Mouse (Mus musculus) embryonic stem cell, embryonic (primary cell): Measurements from ENCODE around the gene Tecpr2.

Experiments
- CTCF ChIA-PET, 4 experiments: fragments of 300-600 bp in 2 of 4; fragments of 350-600 bp in 2 of 4; sonication (Branson Sonifier 250); formaldehyde crosslinking; loops; one replicate each; lab custom pipeline; 2022; ENCODE audit warnings: inconsistent platforms in 2 of 4; lab: Charles Lee
- POLR2A ChIA-PET, 4 experiments: fragments of 300-600 bp in 2 of 4; fragments of 350-600 bp in 2 of 4; sonication (Branson Sonifier 250); formaldehyde crosslinking; loops; one replicate each; lab custom pipeline; 2022; ENCODE audit warnings: antibody characterized with exemption in 4 of 4, inconsistent platforms in 1 of 4; lab: Charles Lee

Tecpr2 gene

DNA sequence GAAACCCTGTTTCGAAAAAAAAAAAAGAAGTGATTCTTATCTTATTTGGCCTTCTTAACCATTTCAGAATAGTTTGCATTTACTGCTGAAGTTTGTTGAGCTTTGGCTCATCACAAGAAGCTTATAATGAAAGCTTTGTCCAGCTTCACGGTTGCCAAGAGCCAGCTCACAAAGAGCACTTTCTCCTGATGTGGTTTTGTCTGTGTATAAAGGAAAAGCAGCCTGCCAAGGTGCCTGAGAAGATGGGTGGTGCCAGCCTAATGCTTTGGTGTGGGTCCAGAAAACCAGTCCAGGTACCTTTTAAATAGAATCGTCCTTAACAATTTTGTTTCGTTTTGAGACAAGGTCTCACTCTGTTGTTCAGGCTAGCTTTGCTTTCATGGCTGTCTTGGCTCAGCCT lies 13.0 kb downstream of the Tecpr2 start:
- ChIA-PET CTCF (interaction anchor here in 3 of 4 experiments (0.6 to 1.2 kb wide), 3 partner anchors 20 to 96 kb away, joined by 3 to 4 read pairs (median 4); no protein-coding TSS in a partner anchor), POLR2A (interaction anchor here in 2 of 4 experiments (0.6 to 2.1 kb wide), 6 partner anchors 9 to 64 kb away, joined by 3 to 14 read pairs (median 4); no protein-coding TSS in a partner anchor)

DNA sequence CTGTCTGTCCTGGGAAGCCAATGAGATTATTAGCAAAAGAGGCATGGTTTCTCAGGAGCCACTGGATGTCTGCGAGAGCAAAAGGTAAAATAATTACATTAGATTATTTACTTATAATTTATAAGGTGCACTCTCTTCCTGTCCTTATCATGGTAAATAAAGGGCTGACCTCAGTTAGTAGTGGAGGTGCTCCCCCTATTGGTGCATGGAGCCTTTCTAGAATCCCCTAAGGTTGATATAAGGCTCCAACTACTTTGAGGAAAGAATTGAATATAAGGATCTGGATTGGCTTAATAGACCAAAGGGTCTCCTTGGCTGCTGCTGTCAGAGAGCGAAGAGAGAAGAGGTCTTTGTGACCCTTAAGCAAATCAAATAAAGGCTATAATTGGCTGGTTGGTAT lies 14.5 kb downstream of the Tecpr2 start:
- ChIA-PET CTCF (no interaction called here), POLR2A (interaction anchor here in 1 of 4 experiments (0.8 to 1.6 kb wide), 4 partner anchors 10 to 62 kb away, joined by 3 read pairs; no protein-coding TSS in a partner anchor)

DNA sequence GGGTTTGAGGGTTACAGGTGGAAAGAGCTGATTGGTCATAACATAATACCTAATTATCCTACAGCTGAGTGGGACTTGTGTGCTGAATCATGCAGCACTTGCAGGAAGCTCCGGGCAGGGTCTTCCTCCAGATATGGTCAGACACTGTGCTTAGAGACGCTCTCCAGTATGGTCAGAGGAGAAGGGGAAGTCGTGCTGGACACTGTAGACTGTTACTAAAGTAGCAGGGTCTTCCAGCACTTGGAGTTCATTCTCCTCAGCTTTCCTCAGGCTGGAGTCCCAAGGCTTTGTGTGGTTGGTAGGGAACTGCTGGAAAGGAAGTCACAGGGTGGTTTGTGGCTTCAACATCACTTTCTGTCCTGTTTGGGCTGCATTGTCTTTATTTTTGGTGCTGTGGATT lies 18.8 kb downstream of the Tecpr2 start:
- ChIA-PET CTCF (no interaction called here), POLR2A (interaction anchor here in 1 of 4 experiments (1.0 to 1.2 kb wide), 2 partner anchors 24 to 26 kb away, joined by 4 to 5 read pairs; no protein-coding TSS in a partner anchor)

DNA sequence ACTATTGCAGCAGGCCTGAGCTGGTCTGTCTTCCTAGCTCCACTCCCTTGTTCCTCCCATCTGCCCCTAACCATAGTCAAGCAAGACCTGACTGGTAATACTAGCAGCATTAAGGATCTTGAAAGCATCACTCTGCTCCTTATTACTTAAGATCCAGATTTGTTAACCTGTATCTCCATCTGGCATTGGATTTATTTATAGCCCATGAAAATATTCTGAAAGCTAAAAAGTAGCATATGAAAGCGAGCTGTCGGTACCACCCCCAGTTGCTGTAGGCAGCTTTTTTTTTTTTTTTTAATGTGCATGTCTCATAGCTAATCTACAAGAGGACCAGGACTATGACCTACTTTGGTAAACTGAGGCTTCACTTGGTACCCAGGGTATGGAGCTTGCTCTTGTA lies 20.9 kb downstream of the Tecpr2 start:
- ChIA-PET POLR2A (interaction anchor here in 1 of 4 experiments (0.6 to 1.4 kb wide), 3 partner anchors 13 to 319 kb away, joined by 3 to 8 read pairs (median 3); no protein-coding TSS in a partner anchor), CTCF (interaction anchor here in 3 of 4 experiments (0.6 to 1.0 kb wide), 5 partner anchors 26 to 1934 kb away, joined by 3 to 7 read pairs (median 6); no protein-coding TSS in a partner anchor)

DNA sequence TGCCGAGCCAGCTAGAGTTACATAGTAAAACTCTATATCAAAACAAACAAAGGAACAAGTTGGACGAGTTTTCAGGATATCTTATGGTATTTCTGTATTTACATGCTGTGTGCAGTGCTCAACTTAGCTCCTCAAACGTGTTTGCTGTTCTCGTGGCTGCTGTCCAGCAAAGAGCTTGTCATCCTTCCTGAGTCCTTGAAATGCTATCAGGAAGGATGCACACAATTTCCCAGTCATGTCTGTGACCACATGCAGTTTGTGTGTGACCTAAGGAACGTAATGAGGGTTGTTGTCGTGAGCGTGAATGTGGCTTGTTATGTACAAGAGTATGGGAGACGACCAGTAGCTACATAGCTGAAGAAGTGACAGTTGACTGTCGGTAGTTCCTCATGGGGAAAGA lies 26.7 kb downstream of the Tecpr2 start:
- POLR2A ChIA-PET: interaction anchor here in 2 of 4 experiments (1.0 to 1.1 kb wide), 3 partner anchors 15 to 32 kb away, joined by 3 read pairs; no protein-coding TSS in a partner anchor
- CTCF ChIA-PET: interaction anchor here in 1 of 4 experiments (1.0 kb wide), 1 partner anchor 19 kb away, joined by 3 read pairs; no protein-coding TSS in a partner anchor

DNA sequence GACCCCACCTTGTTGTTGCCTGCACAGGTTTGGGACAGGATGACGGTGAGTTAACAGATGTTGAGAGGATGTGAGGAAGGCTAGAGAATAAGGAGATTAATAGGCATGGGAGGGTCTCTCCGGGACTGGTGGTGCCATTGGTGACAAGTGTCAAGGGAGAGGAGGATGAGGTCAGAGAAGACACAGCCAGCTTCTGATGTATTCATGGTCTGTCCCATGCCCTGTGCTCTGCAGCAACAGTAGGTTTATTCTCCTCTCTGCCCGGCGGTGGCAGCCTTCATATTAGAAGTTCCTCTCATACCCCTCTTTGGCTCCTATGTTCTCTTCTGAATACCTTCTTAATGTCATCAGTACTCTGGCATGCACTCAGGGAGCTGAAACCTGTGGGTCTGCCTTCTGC lies 31.2 kb downstream of the Tecpr2 start:
- ChIA-PET CTCF (no interaction called here), POLR2A (interaction anchor here in 2 of 4 experiments (1.1 to 1.3 kb wide), 2 partner anchors 36 to 38 kb away, joined by 3 to 4 read pairs; no protein-coding TSS in a partner anchor)

DNA sequence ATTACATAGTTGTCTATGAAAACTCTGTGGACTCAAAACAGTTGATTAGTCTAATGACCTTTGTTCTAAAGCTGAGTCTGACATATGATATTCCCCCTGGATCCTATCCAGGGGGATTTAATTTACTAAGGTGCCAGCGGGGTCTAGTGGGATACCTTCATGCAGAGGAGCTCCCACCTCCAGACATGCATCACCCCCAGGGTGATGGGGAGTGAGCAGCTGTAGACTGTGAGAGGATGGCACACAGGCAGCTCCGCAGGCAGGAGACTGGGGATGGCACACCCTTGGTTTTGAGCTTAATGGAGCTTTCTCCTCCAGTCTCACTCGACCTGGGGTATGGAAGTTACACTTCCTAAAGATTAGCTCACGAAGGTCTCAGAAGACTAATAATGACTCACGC lies 32.5 kb downstream of the Tecpr2 start:
- ChIA-PET CTCF (interaction anchor here in 1 of 4 experiments (1.5 kb wide), 1 partner anchor 15 kb away, joined by 6 read pairs; no protein-coding TSS in a partner anchor), POLR2A (interaction anchor here in 3 of 4 experiments (0.6 to 1.5 kb wide), 10 partner anchors 15 to 251 kb away, joined by 3 to 7 read pairs (median 4); partner anchors contain the start of gene Hsp90aa1 (in 1 of the 3))

DNA sequence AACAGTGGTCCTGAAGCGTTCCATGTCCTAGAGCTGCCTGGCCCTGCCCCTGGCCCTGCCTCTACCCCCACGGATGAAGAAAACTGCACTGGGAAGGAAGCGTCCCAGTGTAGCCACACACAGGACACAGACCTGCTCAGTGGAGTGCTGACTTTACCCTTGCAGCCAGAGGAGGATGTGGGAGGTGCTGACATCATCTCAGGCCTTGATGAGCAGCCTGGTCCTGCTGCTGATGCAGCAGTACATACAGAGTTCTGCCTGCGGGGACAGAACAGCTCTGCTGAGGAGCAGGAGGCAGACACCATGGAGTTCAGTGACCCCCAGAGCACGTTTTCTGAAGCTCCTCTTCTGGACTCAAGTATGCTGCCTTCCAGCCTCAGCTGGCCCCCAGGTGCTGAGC lies 43.8 kb downstream of the Tecpr2 start:
- ChIA-PET POLR2A (interaction anchor here in 1 of 4 experiments (0.5 to 1.3 kb wide), 2 partner anchors 49 to 327 kb away, joined by 3 read pairs; no protein-coding TSS in a partner anchor), CTCF (interaction anchor here in 3 of 4 experiments (0.6 to 1.3 kb wide), 5 partner anchors 59 to 511 kb away, joined by 3 to 5 read pairs (median 3); no protein-coding TSS in a partner anchor)

DNA sequence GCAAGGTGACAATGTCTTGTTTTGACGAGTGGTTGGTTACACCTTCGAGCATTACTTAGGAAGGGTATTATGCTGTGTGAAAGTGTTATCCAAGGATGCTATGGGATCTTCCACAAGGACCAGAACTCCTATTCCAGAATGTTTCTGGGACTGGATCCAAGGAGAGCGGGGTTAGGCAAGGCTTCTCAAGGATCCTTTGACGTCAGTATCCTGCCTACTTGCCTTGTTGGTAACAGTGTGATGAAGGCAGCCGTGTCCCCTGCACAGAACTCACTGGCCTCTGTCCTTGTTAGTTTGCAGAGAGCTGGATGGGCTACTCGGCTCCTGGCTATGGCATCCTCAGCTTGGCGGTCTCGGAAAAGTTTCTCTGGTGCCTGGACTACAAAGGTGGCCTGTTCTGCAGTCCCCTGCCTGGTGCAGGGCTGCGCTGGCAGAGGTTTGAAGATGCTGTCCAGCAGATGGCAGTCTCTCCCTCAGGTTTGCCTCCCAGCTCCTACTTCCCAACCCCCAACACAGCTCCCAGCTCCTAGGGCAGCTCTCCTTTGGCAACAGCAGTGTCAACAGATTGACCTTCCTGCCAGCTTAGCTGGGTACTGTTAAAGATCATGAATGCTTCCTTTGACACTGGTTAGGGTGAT lies 47.0 kb downstream of the Tecpr2 start:
- POLR2A ChIA-PET: interaction anchor here (0.6 to 2.3 kb wide), 14 partner anchors 9 to 433 kb away, joined by 3 to 8 read pairs (median 4); partner anchors contain the start of genes Ankrd9 (in 1 of the 4) and Rcor1 (in 1 of the 4)
- CTCF ChIA-PET: interaction anchor here (0.6 to 3.0 kb wide), 45 partner anchors 10 to 571 kb away, joined by 3 to 58 read pairs (median 3); partner anchors contain the start of genes Ankrd9 (in 2 of the 4), Amn (in 1 of the 4) and Rcor1 (in 1 of the 4)

DNA sequence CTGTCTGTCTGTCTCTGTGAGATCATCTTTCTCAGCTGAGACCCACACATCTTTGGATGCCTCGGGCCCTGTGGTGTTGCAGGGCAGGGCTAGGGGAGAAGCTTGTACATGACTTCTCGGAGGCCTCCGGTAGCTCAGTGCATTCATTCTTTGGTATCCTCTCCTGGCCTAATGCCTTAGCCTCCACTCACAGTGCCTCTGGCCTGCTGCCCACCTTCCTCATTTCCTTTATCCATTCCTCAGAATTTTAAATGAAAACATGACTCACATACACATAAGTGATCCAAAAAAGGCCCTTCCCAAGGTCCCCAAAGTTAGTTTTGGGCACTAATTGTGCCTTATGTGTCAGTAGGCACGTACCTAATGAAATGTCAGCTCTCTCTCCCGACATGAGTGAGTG lies 48.4 kb downstream of the Tecpr2 start:
- CTCF ChIA-PET: interaction anchor here in 3 of 4 experiments (0.8 to 3.9 kb wide), 7 partner anchors 9 to 511 kb away, joined by 3 to 58 read pairs (median 14); no protein-coding TSS in a partner anchor

DNA sequence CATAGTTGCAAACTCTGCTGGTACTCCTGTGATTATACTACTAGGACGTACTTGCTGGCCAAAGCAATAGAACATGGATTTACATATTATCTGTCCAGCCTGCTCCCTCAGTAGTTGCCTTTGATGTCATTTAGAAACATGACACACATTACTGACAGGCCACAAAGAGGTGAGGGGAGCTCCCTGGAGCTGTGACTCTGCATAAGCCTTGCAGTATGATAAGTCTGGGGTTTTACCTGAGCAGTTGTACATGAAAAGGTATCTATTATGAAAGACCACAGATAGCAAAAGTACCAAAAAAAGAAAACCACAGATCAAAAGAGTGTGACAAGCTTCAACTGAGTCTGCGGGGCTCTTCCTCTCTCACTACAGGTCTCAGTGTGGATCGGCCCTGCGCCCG lies 50.3 kb downstream of the Tecpr2 start:
- POLR2A ChIA-PET: interaction anchor here in 1 of 4 experiments (1.1 to 1.3 kb wide), 2 partner anchors 10 to 52 kb away, joined by 3 to 5 read pairs; no protein-coding TSS in a partner anchor
- CTCF ChIA-PET: interaction anchor here in 2 of 4 experiments (0.5 to 3.9 kb wide), 4 partner anchors 10 to 56 kb away, joined by 3 to 14 read pairs (median 4); no protein-coding TSS in a partner anchor

More for the DNA sequence above, 48.4 kb downstream of the Tecpr2 start:
- POLR2A ChIA-PET: interaction anchor here in 3 of 4 experiments (1.0 to 2.0 kb wide), 5 partner anchors 9 to 56 kb away, joined by 3 to 5 read pairs (median 3); no protein-coding TSS in a partner anchor

DNA sequence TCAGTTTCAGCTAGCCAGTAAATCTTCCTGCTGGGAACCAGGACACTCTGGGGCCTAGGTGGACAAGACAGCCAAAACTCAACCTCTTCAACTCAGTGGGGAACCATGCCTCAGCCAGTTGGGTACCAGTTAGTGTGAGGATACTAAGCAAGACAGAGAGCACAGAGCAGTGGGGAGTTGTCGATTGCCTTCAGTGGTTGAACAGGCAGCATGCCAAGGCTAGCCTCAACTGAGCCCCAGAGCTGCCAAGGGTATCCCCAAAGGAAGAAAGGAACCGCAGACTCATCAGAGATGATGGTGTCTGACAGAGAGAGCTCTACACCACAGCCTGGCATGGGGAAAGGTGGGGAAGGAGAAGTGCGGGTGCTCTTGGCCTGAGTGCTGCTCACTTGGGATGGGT lies 51.8 kb downstream of the Tecpr2 start:
- POLR2A ChIA-PET: interaction anchor here in 3 of 4 experiments (0.6 to 1.4 kb wide), 4 partner anchors 11 to 99 kb away, joined by 3 to 15 read pairs (median 3); partner anchors contain the start of gene Rcor1 (in 1 of the 3)
- CTCF ChIA-PET: interaction anchor here in 3 of 4 experiments (0.6 to 3.9 kb wide), 7 partner anchors 11 to 1493 kb away, joined by 3 to 14 read pairs (median 3); no protein-coding TSS in a partner anchor

DNA sequence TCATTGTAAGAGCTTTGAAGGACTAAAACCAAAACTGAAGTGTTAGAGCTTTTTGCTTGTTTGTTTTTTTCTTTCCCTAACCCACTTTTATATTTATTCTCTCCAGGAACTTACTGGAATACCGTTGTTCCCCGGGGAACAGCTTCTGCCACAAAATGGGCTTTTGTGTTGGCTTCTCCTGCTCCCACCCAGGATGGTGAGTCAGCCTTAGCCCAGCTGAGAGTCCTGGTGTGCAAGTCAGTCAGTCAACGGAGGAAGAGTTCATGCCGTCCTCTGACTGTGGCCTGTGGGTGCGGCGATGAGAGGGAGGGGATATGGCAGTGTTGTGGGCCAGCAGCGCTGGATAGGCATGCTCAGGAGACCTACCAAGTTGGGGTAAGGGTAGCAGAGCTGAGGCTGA lies 57.2 kb downstream of the Tecpr2 start:
- ChIA-PET POLR2A (interaction anchor here in 2 of 4 experiments (0.8 to 1.6 kb wide), 3 partner anchors 8 to 33 kb away, joined by 3 to 4 read pairs (median 3); partner anchors contain the start of gene Ankrd9 (in 1 of the 2)), CTCF (interaction anchor here in 2 of 4 experiments (1.1 to 3.6 kb wide), 3 partner anchors 10 to 46 kb away, joined by 3 to 14 read pairs (median 3); no protein-coding TSS in a partner anchor)

DNA sequence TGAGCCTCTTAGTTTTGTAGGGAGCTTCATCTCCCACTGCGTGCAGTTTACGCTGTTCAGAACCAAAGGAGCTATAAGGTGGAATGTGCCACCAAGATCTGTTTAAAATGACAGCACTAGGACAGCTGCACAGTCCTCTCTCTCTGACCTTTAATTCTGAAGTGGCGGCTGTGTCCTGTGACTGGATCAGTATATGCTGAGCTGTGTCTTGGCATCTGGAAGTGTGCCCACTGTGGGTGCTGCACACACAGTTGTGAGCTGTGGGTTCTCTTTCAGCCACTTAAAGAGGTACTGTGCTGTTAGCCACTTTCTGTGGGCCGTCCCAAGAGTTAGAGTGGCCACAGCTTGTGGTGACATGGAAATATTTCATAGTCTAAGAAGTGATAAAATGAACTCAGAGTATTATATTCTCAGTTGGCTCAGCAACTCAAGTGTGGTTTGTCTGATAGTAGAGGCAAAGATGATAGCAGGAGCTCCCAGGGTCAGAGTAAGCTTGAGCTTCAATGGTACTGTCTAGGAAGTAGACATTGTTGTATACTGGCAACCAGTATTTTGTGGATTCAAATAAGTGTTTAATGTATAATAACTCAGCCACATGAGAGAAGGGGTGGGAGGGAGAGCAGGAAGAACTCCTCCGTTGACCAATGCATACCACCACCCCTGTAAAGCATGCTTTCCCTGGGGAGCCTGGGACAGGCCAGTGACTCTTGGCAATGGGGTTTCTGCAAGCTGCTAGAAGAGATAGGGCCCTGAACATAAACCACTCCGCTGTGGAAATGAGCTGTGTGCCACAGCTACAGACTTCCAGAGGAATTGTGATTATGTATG lies 59.2 kb downstream of the Tecpr2 start:
- ChIA-PET CTCF (interaction anchor here in 3 of 4 experiments (0.6 to 3.6 kb wide), 8 partner anchors 10 to 292 kb away, joined by 3 to 14 read pairs (median 4); no protein-coding TSS in a partner anchor), POLR2A (interaction anchor here in 2 of 4 experiments (0.6 to 2.0 kb wide), 6 partner anchors 12 to 393 kb away, joined by 3 to 6 read pairs (median 4); partner anchors contain the start of gene Ankrd9 (in 1 of the 2))

DNA sequence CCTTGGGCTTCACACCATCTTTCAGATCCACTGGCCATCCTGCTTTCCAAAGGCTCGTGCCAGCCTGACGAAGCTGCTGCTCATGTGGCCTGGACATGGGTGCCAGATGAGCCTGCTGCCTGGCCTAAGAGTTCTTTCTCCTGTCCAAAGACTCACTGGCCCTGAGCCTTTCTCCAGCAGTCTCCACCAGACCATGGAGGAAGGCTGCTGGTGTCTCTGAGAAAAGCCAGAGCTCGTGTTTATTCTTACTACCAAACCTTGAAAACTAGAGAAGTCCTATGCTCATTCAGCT lies 59.8 kb downstream of the Tecpr2 start:
- POLR2A ChIA-PET: interaction anchor here in 1 of 4 experiments (0.6 to 2.0 kb wide), 4 partner anchors 17 to 393 kb away, joined by 3 to 4 read pairs (median 4); no protein-coding TSS in a partner anchor
- CTCF ChIA-PET: interaction anchor here in 3 of 4 experiments (0.6 to 2.7 kb wide), 6 partner anchors 10 to 291 kb away, joined by 3 to 8 read pairs (median 4); no protein-coding TSS in a partner anchor

DNA sequence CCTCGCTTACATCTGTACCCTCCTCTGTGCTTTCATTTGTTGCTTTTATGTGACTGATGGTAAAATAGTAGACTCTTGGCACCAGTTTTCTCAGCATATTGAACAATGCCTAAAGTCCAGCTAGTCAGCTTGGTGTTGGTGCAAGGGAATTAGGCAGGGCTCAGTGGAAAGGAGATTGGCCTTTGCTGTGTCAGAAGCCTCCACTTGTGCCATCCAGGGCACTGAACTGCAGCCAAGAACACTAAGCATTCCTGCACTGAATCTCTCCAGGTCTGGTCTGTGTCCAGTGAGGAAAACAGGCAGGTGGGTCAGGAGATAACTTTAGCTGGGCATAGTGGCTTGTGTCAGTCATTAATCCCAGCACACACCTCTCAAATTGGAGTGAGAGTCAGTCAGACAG lies 60.3 kb downstream of the Tecpr2 start:
- CTCF ChIA-PET: interaction anchor here in 2 of 4 experiments (1.0 to 1.5 kb wide), 2 partner anchors 11 to 14 kb away, joined by 3 to 4 read pairs; no protein-coding TSS in a partner anchor
- POLR2A ChIA-PET: interaction anchor here in 2 of 4 experiments (1.4 to 2.0 kb wide), 3 partner anchors 14 to 392 kb away, joined by 3 to 5 read pairs (median 4); no protein-coding TSS in a partner anchor

DNA sequence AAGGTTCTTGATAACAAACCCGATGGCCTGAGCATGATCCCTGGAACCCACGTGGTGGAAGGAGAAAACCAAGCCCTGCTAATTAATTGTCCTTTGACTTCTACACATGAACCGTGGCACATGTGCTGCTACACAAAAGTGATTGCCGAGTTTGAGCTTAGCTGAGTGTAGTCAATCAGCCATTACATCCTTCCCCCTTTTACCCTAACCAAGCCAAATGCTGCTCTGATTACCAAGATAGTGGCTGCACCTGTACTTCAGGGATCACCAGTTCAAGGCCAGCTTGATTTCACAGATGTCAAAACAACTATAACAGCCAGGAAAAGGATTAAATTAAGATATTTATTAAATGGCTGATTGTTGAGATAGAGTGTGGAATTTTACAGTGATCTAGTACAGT lies 61.1 kb downstream of the Tecpr2 start:
- POLR2A ChIA-PET: interaction anchor here in 2 of 4 experiments (1.4 to 2.0 kb wide), 4 partner anchors 9 to 391 kb away, joined by 3 to 5 read pairs (median 4); no protein-coding TSS in a partner anchor
- CTCF ChIA-PET: interaction anchor here in 3 of 4 experiments (0.7 to 1.6 kb wide), 3 partner anchors 14 to 42 kb away, joined by 3 to 5 read pairs (median 3); no protein-coding TSS in a partner anchor
